Mouse (Mus musculus) hindbrain, embryonic 15.5 days (tissue): Measurements from ENCODE around the gene Apobec4. TPM values are rescaled to one million over a fixed set of nuclear protein-coding genes. Genes with fewer than 3 reads are reported as not detected.

Source experiments
- ATAC-seq: fragments of 200-750 bp; cut with Nextera tagmentation; 2 replicates; pipeline ENCODE4 v1.8.0; 2017; ENCODE audit warnings: low read depth, moderate number of reproducible peaks, moderate TSS enrichment; ENCODE audit not compliant: low FRiP score
- H3K27ac ChIP-seq: fragments of 300-500 bp; sonication (generic); replicated peaks from 2 replicates; pipeline ENCODE4 v1.5.1; 2015; ENCODE audit warnings: mild to moderate bottlenecking, inconsistent platforms
- H3K27me3 ChIP-seq: fragments of 300-500 bp; sonication (generic); 2 replicates; pipeline ENCODE4 v1.6.1; 2015; ENCODE audit warnings: control low read depth, inconsistent platforms
- H3K36me3 ChIP-seq: fragments of 300-500 bp; sonication (generic); 2 replicates; pipeline ENCODE4 v1.6.1; 2015; ENCODE audit warnings: control low read depth, inconsistent platforms
- H3K4me1 ChIP-seq: fragments of 300-500 bp; sonication (generic); replicated peaks from 2 replicates; pipeline ENCODE4 v1.6.1; 2015; ENCODE audit warnings: control low read depth, inconsistent platforms
- H3K4me2 ChIP-seq: fragments of 300-500 bp; sonication (generic); 2 replicates; pipeline ENCODE4 v1.6.1; 2015; ENCODE audit warnings: moderate library complexity, mild to moderate bottlenecking, inconsistent platforms
- H3K4me3 ChIP-seq: fragments of 300-500 bp; sonication (generic); 2 replicates; pipeline ENCODE4 v1.5.1; 2015; ENCODE audit warnings: mild to moderate bottlenecking, inconsistent platforms
- H3K9ac ChIP-seq: fragments of 300-500 bp; sonication (generic); 2 replicates; pipeline ENCODE4 v1.6.1; 2015; ENCODE audit warnings: inconsistent platforms
- H3K9me3 ChIP-seq: fragments of 300-500 bp; sonication (generic); 2 replicates; pipeline ENCODE4 v1.6.1; 2016; ENCODE audit warnings: control low read depth, inconsistent platforms
- WGBS: fragments of 180-500 bp; shearing (Covaris S2); methylation state at CpG from one replicate; pipeline ENCODE4 v1.1.7; 2015; 5-methylcytosine and 5-hydroxymethylcytosine counted together
- polyA plus RNA-seq: library from polyadenylated mRNA; unstranded; fragments of >200 nt; fragmentation: Nextera tagmentation; extraction: Ambion mirVana; gene quantifications from 2 replicates; pipeline ENCODE4 v1.2.1, GENCODE M21; 2015

Apobec4 gene
- polyA plus RNA-seq = 0.10 TPM in 1 of 2 replicates, not detected in the other

DNA sequence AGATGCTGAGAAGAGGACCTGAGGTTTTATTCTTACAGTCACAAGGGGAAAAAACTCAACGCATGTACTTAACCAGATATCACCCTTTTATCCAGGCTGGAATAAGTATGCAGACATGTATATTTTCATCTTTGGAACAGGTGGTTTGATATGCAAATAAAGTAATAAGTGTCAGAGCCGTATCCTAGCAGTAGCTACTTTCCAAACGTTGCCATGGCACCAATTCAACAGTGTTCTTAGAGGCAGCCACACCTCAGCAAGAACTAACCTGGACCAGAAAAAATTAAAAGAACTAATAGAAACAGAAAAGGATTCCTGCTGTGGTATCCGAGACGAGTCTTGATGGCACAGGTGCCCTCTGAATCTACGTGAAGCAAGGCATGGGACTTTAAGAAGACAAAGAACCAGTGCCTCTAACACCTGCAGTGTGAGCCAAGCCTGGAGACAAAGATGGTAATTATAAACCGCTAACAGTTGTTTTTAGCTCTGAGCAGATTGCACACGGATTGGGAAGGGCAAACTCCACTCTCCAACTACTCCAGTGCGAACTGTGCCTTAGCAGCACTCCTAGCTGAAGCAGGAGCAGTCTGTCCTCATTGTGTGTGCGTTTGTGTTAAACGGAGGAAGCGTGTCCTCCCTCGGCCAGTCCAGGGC lies at the start of gene Apobec4:
Gene Apobec4, plus strand, starts transcription at position 240 of the 654 bp plus-strand sequence.
- H3K4me1 ChIP-seq = peaks cover 10% of the 10 kb centered on the region; the same call in 1 of the 2 replicates

GRCm38 (mm10) chr1:152701066-152701465 lies 49.3 kb upstream of the Apobec4 start:
- no peak for ATAC-seq
- Histone ChIP-seq H3K4me2 (no peak overlapping the region), H3K4me1 (0 out of 2 replicates have a peak, but pooled peaks cover 6% of the 10 kb centered on the region), H3K4me3 (no peak overlapping the region), H3K36me3 (no peaks in the 10 kb centered on the region), H3K9ac (no peak overlapping the region), H3K9me3 (no peaks in the 10 kb centered on the region), H3K27ac (no peak overlapping the region), H3K27me3 (no peaks in the 10 kb centered on the region)
- WGBS = 89% methylated on average over 5 of the region's 5 CpGs

More for the DNA sequence above, at the start of gene Apobec4:
- Histone ChIP-seq H3K9ac (no peak within 1 kb of the TSS), H3K27ac (no peak within 1 kb of the TSS), H3K4me3 (no peak within 1 kb of the TSS), H3K36me3 (no peaks in the 10 kb centered on the region), H3K9me3 (no peaks in the 10 kb centered on the region), H3K4me2 (no peak within 1 kb of the TSS), H3K27me3 (no peaks in the 10 kb centered on the region)
- WGBS = 50% methylated on average over 13 of the region's 13 CpGs
- ATAC-seq = no peak

GRCm38 (mm10) chr1:152702920-152703319 lies 47.4 kb upstream of the Apobec4 start:
- no peak overlapping the region for H3K4me2 ChIP-seq
- H3K4me1 ChIP-seq = 0 out of 2 replicates have a peak, but pooled peaks cover 6% of the 10 kb centered on the region
- no peak for ATAC-seq
- no peaks in the 10 kb centered on the region for H3K27me3 ChIP-seq
- no peak overlapping the region for H3K9ac ChIP-seq
- no peak overlapping the region for H3K4me3 ChIP-seq
- H3K27ac ChIP-seq = no peak overlapping the region
- H3K36me3 ChIP-seq = no peaks in the 10 kb centered on the region
- H3K9me3 ChIP-seq = no peaks in the 10 kb centered on the region
- WGBS = 24% methylated on average over 6 of the region's 6 CpGs

DNA sequence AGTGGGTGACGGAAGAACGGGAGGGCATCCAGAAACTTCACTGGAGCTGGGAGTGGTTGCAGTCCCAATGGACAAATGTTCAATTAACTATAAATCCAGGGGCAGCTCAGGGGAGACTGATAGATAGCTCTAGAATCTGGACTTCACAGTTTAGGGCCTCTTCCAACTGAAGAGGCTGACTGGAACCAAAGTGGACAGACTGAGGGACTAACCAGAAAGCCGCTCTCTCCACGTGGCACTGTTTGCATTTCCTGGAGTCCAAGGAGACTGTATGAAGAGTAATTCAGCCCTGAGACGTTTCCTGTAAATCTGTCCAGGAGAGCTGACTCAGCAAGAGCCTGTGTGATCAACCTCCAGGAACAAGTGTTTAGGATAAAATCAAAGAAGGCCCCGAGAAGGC lies 46.4 kb upstream of the Apobec4 start:
- no peak for ATAC-seq
- Histone ChIP-seq H3K36me3 (no peaks in the 10 kb centered on the region), H3K9ac (no peak overlapping the region), H3K4me3 (no peak overlapping the region), H3K27me3 (no peaks in the 10 kb centered on the region), H3K4me2 (no peak overlapping the region), H3K4me1 (0 out of 2 replicates have a peak, but pooled peaks cover 6% of the 10 kb centered on the region), H3K9me3 (no peaks in the 10 kb centered on the region), H3K27ac (no peak overlapping the region)
- 59% methylated on average over 6 of the region's 6 CpGs for WGBS

DNA sequence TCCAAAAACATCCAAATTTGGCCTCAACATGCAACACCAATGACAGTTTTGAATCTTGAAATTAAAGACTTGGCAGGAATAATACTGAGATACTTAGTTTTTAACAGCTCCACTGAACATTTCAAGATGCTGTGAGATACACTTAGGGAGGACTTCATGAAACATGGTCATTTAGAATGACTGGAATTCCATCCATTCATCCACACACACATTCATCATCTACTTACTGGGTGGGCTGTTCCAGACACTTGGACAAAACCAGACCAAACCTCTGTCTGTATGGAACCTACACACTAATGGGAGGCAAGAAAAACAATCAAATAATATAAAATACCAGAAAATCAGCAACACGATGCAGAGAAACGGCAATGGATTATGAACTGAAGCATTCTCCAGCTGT lies 42.8 kb upstream of the Apobec4 start:
- Histone ChIP-seq H3K4me3 (no peak overlapping the region), H3K9me3 (no peaks in the 10 kb centered on the region), H3K36me3 (no peaks in the 10 kb centered on the region), H3K4me1 (0 out of 2 replicates have a peak, but pooled peaks cover 6% of the 10 kb centered on the region), H3K4me2 (no peak overlapping the region), H3K9ac (no peak overlapping the region), H3K27me3 (no peaks in the 10 kb centered on the region), H3K27ac (no peak overlapping the region)
- ATAC-seq = no peak
- 90% methylated on average over 2 of the region's 2 CpGs for WGBS

- no peak overlapping the region for H3K9ac ChIP-seq
- 90% methylated on average over 4 of the region's 4 CpGs for WGBS
- no peaks in the 10 kb centered on the region for H3K36me3 ChIP-seq
- H3K27ac ChIP-seq = no peak overlapping the region
- no peaks in the 10 kb centered on the region for H3K9me3 ChIP-seq
- no peaks in the 10 kb centered on the region for H3K27me3 ChIP-seq
- H3K4me3 ChIP-seq = no peak overlapping the region
- H3K4me2 ChIP-seq = no peak overlapping the region
- ATAC-seq = no peak
- H3K4me1 ChIP-seq = no peaks in the 10 kb centered on the region
Measured at GRCm38 (mm10) chr1:152711037-152711436, 39.3 kb upstream of the Apobec4 start.

DNA sequence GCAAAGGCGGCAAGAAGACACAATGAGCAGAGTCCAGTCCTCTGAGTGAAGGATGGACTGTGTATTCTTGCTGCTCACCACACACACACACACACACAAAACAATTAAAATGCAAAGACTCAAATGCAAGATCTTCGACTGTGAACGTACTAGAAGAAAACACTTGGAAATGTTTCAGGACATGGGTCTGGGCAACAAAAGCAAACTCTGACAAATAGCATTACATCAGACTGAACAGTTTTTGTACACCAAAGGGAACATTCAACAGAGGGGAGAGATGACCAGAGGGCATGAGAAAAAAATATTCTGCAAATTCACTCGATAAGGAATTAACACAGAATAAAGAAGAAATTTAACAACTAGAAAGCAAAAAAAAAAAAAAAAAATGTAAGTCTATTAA lies 36.4 kb upstream of the Apobec4 start:
- no peaks in the 10 kb centered on the region; the same call in 1 of the 2 replicates for H3K4me1 ChIP-seq
- H3K27ac ChIP-seq = no peak overlapping the region
- no peak overlapping the region for H3K9ac ChIP-seq
- no peaks in the 10 kb centered on the region for H3K9me3 ChIP-seq
- no peak overlapping the region for H3K4me3 ChIP-seq
- no peaks in the 10 kb centered on the region for H3K36me3 ChIP-seq
- 73% methylated on average over 4 of the region's 4 CpGs for WGBS
- no peak overlapping the region for H3K4me2 ChIP-seq
- no peak for ATAC-seq
- no peaks in the 10 kb centered on the region for H3K27me3 ChIP-seq

- WGBS = 62% methylated on average over 3 of the region's 3 CpGs
- Histone ChIP-seq H3K9me3 (no peaks in the 10 kb centered on the region), H3K4me2 (no peak overlapping the region), H3K9ac (no peak overlapping the region), H3K27ac (no peak overlapping the region; the same call in 1 of the 2 replicates), H3K4me1 (no peaks in the 10 kb centered on the region; the same call in 1 of the 2 replicates), H3K4me3 (no peak overlapping the region), H3K36me3 (no peaks in the 10 kb centered on the region), H3K27me3 (no peaks in the 10 kb centered on the region)
- ATAC-seq = no peak
Measured at GRCm38 (mm10) chr1:152714405-152714804, 35.9 kb upstream of the Apobec4 start.

- Histone ChIP-seq H3K4me1 (no peaks in the 10 kb centered on the region; the same call in 1 of the 2 replicates), H3K27me3 (no peaks in the 10 kb centered on the region), H3K36me3 (no peaks in the 10 kb centered on the region), H3K9ac (no peak overlapping the region), H3K4me3 (no peak overlapping the region), H3K9me3 (no peaks in the 10 kb centered on the region), H3K4me2 (no peak overlapping the region), H3K27ac (no peak overlapping the region)
- ATAC-seq = no peak
- WGBS = 90% methylated on average over 1 of the region's 1 CpGs
Measured at GRCm38 (mm10) chr1:152717329-152717728, 33.0 kb upstream of the Apobec4 start.

DNA sequence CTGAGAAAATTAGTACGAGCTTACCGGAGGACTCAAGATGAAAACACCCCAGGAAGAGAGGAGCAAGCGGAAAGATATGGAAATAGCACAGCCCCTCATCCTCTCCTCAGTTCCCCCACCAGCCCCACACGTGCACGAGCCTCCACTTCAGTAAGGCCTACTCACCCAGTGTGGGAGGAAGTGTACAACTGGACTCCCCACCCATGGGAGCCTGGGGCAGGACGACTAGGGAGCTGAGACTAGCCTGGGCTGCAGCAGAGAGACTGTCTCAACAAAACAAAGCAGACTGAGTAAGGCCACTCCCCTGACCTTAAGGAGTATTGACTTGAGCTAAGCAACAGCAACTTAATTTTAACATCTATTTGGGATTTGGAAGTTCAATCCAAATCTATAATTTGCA lies 32.2 kb upstream of the Apobec4 start:
- Histone ChIP-seq H3K9me3 (no peaks in the 10 kb centered on the region), H3K4me2 (no peak overlapping the region), H3K27ac (no peak overlapping the region), H3K9ac (no peak overlapping the region), H3K4me3 (no peak overlapping the region), H3K27me3 (no peaks in the 10 kb centered on the region), H3K4me1 (no peaks in the 10 kb centered on the region; the same call in 1 of the 2 replicates), H3K36me3 (no peaks in the 10 kb centered on the region)
- no peak for ATAC-seq
- WGBS = 65% methylated on average over 6 of the region's 6 CpGs

GRCm38 (mm10) chr1:152720969-152721368 lies 29.4 kb upstream of the Apobec4 start:
- Histone ChIP-seq H3K4me3 (no peak overlapping the region), H3K4me2 (no peak overlapping the region), H3K9ac (no peak overlapping the region), H3K27me3 (no peaks in the 10 kb centered on the region), H3K27ac (no peak overlapping the region), H3K9me3 (no peaks in the 10 kb centered on the region), H3K4me1 (no peaks in the 10 kb centered on the region; the same call in 1 of the 2 replicates), H3K36me3 (no peaks in the 10 kb centered on the region)
- ATAC-seq = no peak
- WGBS = 82% methylated on average over 4 of the region's 4 CpGs

- no peak overlapping the region for H3K9ac ChIP-seq
- no peaks in the 10 kb centered on the region for H3K27me3 ChIP-seq
- H3K4me1 ChIP-seq = no peaks in the 10 kb centered on the region; the same call in 1 of the 2 replicates
- H3K4me3 ChIP-seq = no peak overlapping the region
- no peaks in the 10 kb centered on the region for H3K36me3 ChIP-seq
- peak; percentile 48; the same call in 1 of the 2 replicates for ATAC-seq
- 80% methylated on average over 11 of the region's 11 CpGs for WGBS
- H3K4me2 ChIP-seq = no peak overlapping the region
- H3K9me3 ChIP-seq = no peaks in the 10 kb centered on the region
- no peak overlapping the region for H3K27ac ChIP-seq
Measured at GRCm38 (mm10) chr1:152721535-152722198, 28.7 kb upstream of the Apobec4 start.
